ENCODE assay signal across 17 mouse cellular contexts in genomic region chr17:30285641-30286040, GRCm38 (mm10).
DNase-seq lines count a peak whose midpoint lies in the region; ATAC-seq and TF ChIP-seq lines count a peak whose summit lies in the region.
"Had no signal": no experiment of that assay in that cellular context is flagged by ENCODE, and none has a peak within 500 bp of the region (broad histone marks: within the 10 kb centered on the region; RNA-seq: fewer than 3 reads in every experiment).

No protein-coding gene starts in this region.

- WGBS in hindbrain, embryonic 14.5 days: 93% methylated on average over 2 of the region's 2 CpGs
- 98% methylated on average over 2 of the region's 2 CpGs for WGBS in hindbrain, postnatal 0 days
- WGBS in midbrain, embryonic 14.5 days: 90% methylated on average over 2 of the region's 2 CpGs

- H3K4me3 ChIP-seq in hindbrain, embryonic 14.5 days (replicated peaks; ENCODE audit: low read length): no peak overlapping the region
- H3K4me3 ChIP-seq in hindbrain, postnatal 0 days (ENCODE audit: low read length): no peak overlapping the region
- H3K4me3 ChIP-seq in midbrain, embryonic 14.5 days (replicated peaks; ENCODE audit: low read depth, low read length): no peak overlapping the region
- H3K4me3 ChIP-seq: embryonic facial prominence, embryonic 12.5 days; gastrocnemius, adult 2 months; heart, embryonic 12.5 days; hindbrain, embryonic 10.5 days had no signal

- H3K27me3 ChIP-seq in hindbrain, embryonic 14.5 days (ENCODE audit: control insufficient read depth, insufficient read depth, low read length): no peaks in the 10 kb centered on the region
- H3K27me3 ChIP-seq in hindbrain, postnatal 0 days (ENCODE audit: insufficient read depth, low read length): no peaks in the 10 kb centered on the region
- H3K27me3 ChIP-seq in midbrain, embryonic 14.5 days (ENCODE audit: control insufficient read depth, insufficient read depth, low read length): no peaks in the 10 kb centered on the region
- H3K27me3 ChIP-seq: embryonic facial prominence, embryonic 12.5 days; heart, embryonic 12.5 days had no signal

- H3K27ac ChIP-seq in hindbrain, embryonic 14.5 days: peak overlapping the region; percentile 51; the same call in 1 of the 2 replicates
- H3K27ac ChIP-seq in hindbrain, postnatal 0 days: no peak overlapping the region
- H3K27ac ChIP-seq in midbrain, embryonic 14.5 days (replicated peaks; ENCODE audit: low read depth, low read length): peak overlapping the region; percentile 60
- H3K27ac ChIP-seq: embryonic facial prominence, embryonic 12.5 days; gastrocnemius, adult 2 months; hindbrain, embryonic 10.5 days had no signal

- H3K9me3 ChIP-seq in hindbrain, embryonic 14.5 days (ENCODE audit: control insufficient read depth, low read length): no peaks in the 10 kb centered on the region
- no peaks in the 10 kb centered on the region for H3K9me3 ChIP-seq in hindbrain, postnatal 0 days (ENCODE audit: low read length)
- no peaks in the 10 kb centered on the region for H3K9me3 ChIP-seq in midbrain, embryonic 14.5 days (ENCODE audit: control insufficient read depth, low read length)
- H3K9me3 ChIP-seq: embryonic facial prominence, embryonic 12.5 days; heart, embryonic 12.5 days; hindbrain, embryonic 10.5 days had no signal

- no peak for TF ChIP-seq CTCF in hindbrain, postnatal 0 days (IDR thresholded peaks at IDR 0.05; ENCODE audit: low read depth)

- no peak for DNase-seq in hindbrain, embryonic 14.5 days (ENCODE audit: low spot score)
- DNase-seq in hindbrain, postnatal 0 days (ENCODE audit: low spot score): no peak
- DNase-seq in induced T-regulatory cell, adult 2 months (ENCODE audit: low read depth): peak; percentile 22
- no peak for DNase-seq in midbrain, embryonic 14.5 days
- no peak for DNase-seq in urinary bladder, postnatal 4 days (ENCODE audit: low spot score in 2 of 2)
- no peak for DNase-seq in urinary bladder, postnatal 36 days (ENCODE audit: low spot score in 2 of 2)
- no peak for DNase-seq in adrenal gland, postnatal 10 days
- DNase-seq: adrenal gland, adult 8-10 months; cerebellum, adult 11 months; cerebellum, adult 8-10 months; cerebellum, postnatal 14 days; forebrain, postnatal 0 days; gastrocnemius, adult 2 months; gastrocnemius, postnatal 25 days had no signal

- no peak overlapping the region for H3K9ac ChIP-seq in hindbrain, embryonic 14.5 days
- H3K9ac ChIP-seq in hindbrain, postnatal 0 days (replicated peaks; ENCODE audit: low read length): no peak overlapping the region
- H3K9ac ChIP-seq in midbrain, embryonic 14.5 days (replicated peaks; ENCODE audit: low read length): no peak overlapping the region
- H3K9ac ChIP-seq: embryonic facial prominence, embryonic 12.5 days; forebrain, postnatal 0 days; heart, embryonic 12.5 days had no signal

- no peak for ATAC-seq in hindbrain, embryonic 14.5 days (ENCODE audit: low FRiP score)
- ATAC-seq in hindbrain, postnatal 0 days: no peak
- ATAC-seq in midbrain, embryonic 14.5 days (ENCODE audit: low FRiP score, low TSS enrichment): no peak
- ATAC-seq: forebrain, postnatal 0 days had no signal

- no peaks in the 10 kb centered on the region for H3K36me3 ChIP-seq in hindbrain, embryonic 14.5 days (replicated peaks; ENCODE audit: control insufficient read depth, insufficient read depth)
- H3K36me3 ChIP-seq in hindbrain, postnatal 0 days (ENCODE audit: insufficient read depth, low read length): no peaks in the 10 kb centered on the region
- H3K36me3 ChIP-seq in midbrain, embryonic 14.5 days (ENCODE audit: control insufficient read depth, insufficient read depth, low read length): no peaks in the 10 kb centered on the region
- H3K36me3 ChIP-seq: embryonic facial prominence, embryonic 12.5 days; heart, embryonic 12.5 days; hindbrain, embryonic 10.5 days had no signal

- no peak overlapping the region for H3K4me2 ChIP-seq in hindbrain, embryonic 14.5 days (replicated peaks)
- no peak overlapping the region for H3K4me2 ChIP-seq in hindbrain, postnatal 0 days (ENCODE audit: low read depth, low read length)
- no peak overlapping the region for H3K4me2 ChIP-seq in midbrain, embryonic 14.5 days (ENCODE audit: low read length)
- H3K4me2 ChIP-seq: embryonic facial prominence, embryonic 12.5 days; heart, embryonic 12.5 days had no signal

- peaks cover 17% of the 10 kb centered on the region; the same call in 1 of the 2 replicates for H3K4me1 ChIP-seq in hindbrain, embryonic 14.5 days (replicated peaks; ENCODE audit: control insufficient read depth, insufficient read depth, low read length)
- H3K4me1 ChIP-seq in hindbrain, postnatal 0 days (ENCODE audit: insufficient read depth, low read length): 0 out of 2 replicates have a peak, but pooled peaks cover 7% of the 10 kb centered on the region
- H3K4me1 ChIP-seq in midbrain, embryonic 14.5 days (ENCODE audit: control insufficient read depth, insufficient read depth, low read length): peaks cover 16% of the 10 kb centered on the region
